Mouse (Mus musculus) hindbrain, embryonic 10.5 days (tissue): ENCODE results near the gene Cym. TPM values are rescaled to one million over a fixed set of nuclear protein-coding genes. Genes with fewer than 3 reads are reported as not detected.

Source experiments
- DNase-seq: peaks from one replicate; pipeline ENCODE4 v3.0.0-alpha.2; 2017; ENCODE audit warnings: low spot score
- H3K27ac ChIP-seq: fragments of 300-500 bp; sonication (generic); 2 replicates; pipeline ENCODE4 v1.5.1; 2016; ENCODE audit warnings: mild to moderate bottlenecking, moderate library complexity
- H3K27me3 ChIP-seq: fragments of 300-500 bp; sonication (generic); 2 replicates; pipeline ENCODE4 v1.6.1; 2016; ENCODE audit warnings: mild to moderate bottlenecking; ENCODE audit not compliant: poor library complexity, insufficient read depth, severe bottlenecking
- H3K36me3 ChIP-seq: fragments of 300-500 bp; sonication (generic); 2 replicates; pipeline ENCODE4 v1.6.1; 2016; ENCODE audit warnings: mild to moderate bottlenecking, moderate library complexity
- H3K4me1 ChIP-seq: fragments of 300-500 bp; sonication (generic); replicated peaks from 2 replicates; pipeline ENCODE4 v1.6.1; 2016; ENCODE audit warnings: mild to moderate bottlenecking
- H3K4me3 ChIP-seq: fragments of 300-500 bp; sonication (generic); 2 replicates; pipeline ENCODE4 v1.5.1; 2016; ENCODE audit warnings: mild to moderate bottlenecking, moderate library complexity
- H3K9me3 ChIP-seq: fragments of 300-500 bp; sonication (generic); 2 replicates; pipeline ENCODE4 v1.6.1; 2016; ENCODE audit warnings: mild to moderate bottlenecking, moderate library complexity
- WGBS: fragments of 180-500 bp; shearing (Covaris S2); methylation state at CpG from one replicate; pipeline ENCODE4 v1.1.7; 2016; 5-methylcytosine and 5-hydroxymethylcytosine counted together
- polyA plus RNA-seq: library from polyadenylated mRNA; unstranded; fragments of >200 nt; fragmentation: Nextera tagmentation; extraction: Ambion mirVana; gene quantifications from 2 replicates; pipeline ENCODE4 v1.2.1, GENCODE M21; 2016

Gene Cym
- polyA plus RNA-seq = not detected in 2 replicates

- 83% methylated on average over 10 of the region's 10 CpGs for WGBS
- Histone ChIP-seq H3K4me1 (peaks cover 5% of the 10 kb centered on the region; the same call in 1 of the 2 replicates), H3K27me3 (no peaks in the 10 kb centered on the region), H3K4me3 (no peak within 1 kb of the TSS), H3K27ac (no peak within 1 kb of the TSS), H3K9me3 (0 out of 2 replicates have a peak, but pooled peaks cover 4% of the 10 kb centered on the region), H3K36me3 (no peaks in the 10 kb centered on the region)
- DNase-seq = no peak
These were observed at the start of gene Cym for GRCm38 (mm10) chr3:107221608-107222007. Gene Cym, minus strand, starts transcription at chr3:107221732.

- DNase-seq = no peak
- no peak overlapping the region for H3K4me3 ChIP-seq
- no peaks in the 10 kb centered on the region; the same call in 1 of the 2 replicates for H3K4me1 ChIP-seq
- H3K36me3 ChIP-seq = no peaks in the 10 kb centered on the region
- no peaks in the 10 kb centered on the region for H3K27me3 ChIP-seq
- WGBS = 86% methylated on average over 2 of the region's 2 CpGs
- no peak overlapping the region for H3K27ac ChIP-seq
- H3K9me3 ChIP-seq = no peaks in the 10 kb centered on the region
These were observed 45.3 kb upstream of the Cym start for GRCm38 (mm10) chr3:107266814-107267345.

GRCm38 (mm10) chr3:107261851-107262165, 40.3 kb upstream of the Cym start:
- Histone ChIP-seq H3K27me3 (no peaks in the 10 kb centered on the region), H3K9me3 (no peaks in the 10 kb centered on the region), H3K27ac (no peak overlapping the region), H3K4me3 (no peak overlapping the region), H3K36me3 (no peaks in the 10 kb centered on the region), H3K4me1 (peaks cover 14% of the 10 kb centered on the region)
- no peak for DNase-seq
- WGBS = 62% methylated on average over 7 of the region's 7 CpGs

GRCm38 (mm10) chr3:107260956-107261850, 39.7 kb upstream of the Cym start:
- Histone ChIP-seq H3K9me3 (no peaks in the 10 kb centered on the region), H3K27ac (peak overlapping the region; percentile 64), H3K36me3 (no peaks in the 10 kb centered on the region), H3K27me3 (no peaks in the 10 kb centered on the region), H3K4me3 (no peak overlapping the region), H3K4me1 (peaks cover 14% of the 10 kb centered on the region)
- 48% methylated on average over 8 of the region's 8 CpGs for WGBS
- peak; percentile 36 for DNase-seq

- DNase-seq = no peak
- H3K27me3 ChIP-seq = peaks cover 4% of the 10 kb centered on the region; the same call in 1 of the 2 replicates
- H3K36me3 ChIP-seq = no peaks in the 10 kb centered on the region
- 73% methylated on average over 5 of the region's 5 CpGs for WGBS
- H3K27ac ChIP-seq = no peak overlapping the region
- H3K9me3 ChIP-seq = no peaks in the 10 kb centered on the region
- no peak overlapping the region for H3K4me3 ChIP-seq
- peaks cover 14% of the 10 kb centered on the region for H3K4me1 ChIP-seq
These were observed 36.4 kb upstream of the Cym start for GRCm38 (mm10) chr3:107257924-107258323.

- H3K36me3 ChIP-seq = no peaks in the 10 kb centered on the region
These were observed 35.2 kb upstream of the Cym start for GRCm38 (mm10) chr3:107256724-107257123.

GRCm38 (mm10) chr3:107255992-107256391, 34.5 kb upstream of the Cym start:
- H3K36me3 ChIP-seq = no peaks in the 10 kb centered on the region
- no peak overlapping the region for H3K4me3 ChIP-seq
- H3K9me3 ChIP-seq = no peaks in the 10 kb centered on the region
- peaks cover 4% of the 10 kb centered on the region; the same call in 1 of the 2 replicates for H3K27me3 ChIP-seq
- no peak for DNase-seq
- no peak overlapping the region for H3K27ac ChIP-seq
- peaks cover 6% of the 10 kb centered on the region for H3K4me1 ChIP-seq
- 82% methylated on average over 3 of the region's 3 CpGs for WGBS

More at GRCm38 (mm10) chr3:107256724-107257123, 35.2 kb upstream of the Cym start:
- no peaks in the 10 kb centered on the region for H3K9me3 ChIP-seq
- 80% methylated on average over 7 of the region's 7 CpGs for WGBS
- peaks cover 13% of the 10 kb centered on the region for H3K4me1 ChIP-seq
- no peak overlapping the region for H3K4me3 ChIP-seq
- H3K27me3 ChIP-seq = peaks cover 4% of the 10 kb centered on the region; the same call in 1 of the 2 replicates
- DNase-seq = no peak
- H3K27ac ChIP-seq = no peak overlapping the region

GRCm38 (mm10) chr3:107253925-107254324, 32.4 kb upstream of the Cym start:
- H3K4me3 ChIP-seq = no peak overlapping the region
- no peak for DNase-seq
- no peaks in the 10 kb centered on the region for H3K9me3 ChIP-seq
- no peaks in the 10 kb centered on the region for H3K36me3 ChIP-seq
- peaks cover 4% of the 10 kb centered on the region; the same call in 1 of the 2 replicates for H3K27me3 ChIP-seq
- WGBS = 87% methylated on average over 5 of the region's 5 CpGs
- no peaks in the 10 kb centered on the region for H3K4me1 ChIP-seq
- H3K27ac ChIP-seq = no peak overlapping the region

- Histone ChIP-seq H3K4me3 (no peak overlapping the region), H3K4me1 (0 out of 2 replicates have a peak, but pooled peaks cover 4% of the 10 kb centered on the region), H3K36me3 (no peaks in the 10 kb centered on the region), H3K27me3 (peaks cover 4% of the 10 kb centered on the region; the same call in 1 of the 2 replicates), H3K9me3 (no peaks in the 10 kb centered on the region), H3K27ac (no peak overlapping the region)
- WGBS = 79% methylated on average over 4 of the region's 4 CpGs
- no peak for DNase-seq
These were observed 30.5 kb upstream of the Cym start for GRCm38 (mm10) chr3:107252035-107252434.

GRCm38 (mm10) chr3:107250320-107250719, 28.8 kb upstream of the Cym start:
- Histone ChIP-seq H3K4me3 (no peak overlapping the region), H3K27me3 (peaks cover 4% of the 10 kb centered on the region; the same call in 1 of the 2 replicates), H3K27ac (no peak overlapping the region), H3K9me3 (no peaks in the 10 kb centered on the region), H3K36me3 (no peaks in the 10 kb centered on the region), H3K4me1 (0 out of 2 replicates have a peak, but pooled peaks cover 4% of the 10 kb centered on the region)
- DNase-seq = no peak
- WGBS = 84% methylated on average over 2 of the region's 2 CpGs

- H3K4me3 ChIP-seq = no peak overlapping the region
- peaks cover 11% of the 10 kb centered on the region for H3K27me3 ChIP-seq
- no peaks in the 10 kb centered on the region for H3K9me3 ChIP-seq
- no peak overlapping the region for H3K27ac ChIP-seq
- H3K4me1 ChIP-seq = 0 out of 2 replicates have a peak, but pooled peaks cover 4% of the 10 kb centered on the region
- DNase-seq = no peak
- no peaks in the 10 kb centered on the region for H3K36me3 ChIP-seq
- WGBS = 60% methylated on average over 3 of the region's 3 CpGs
These were observed 27.5 kb upstream of the Cym start for GRCm38 (mm10) chr3:107249042-107249441.

GRCm38 (mm10) chr3:107246876-107247275, 25.3 kb upstream of the Cym start:
- WGBS = 86% methylated on average over 6 of the region's 6 CpGs
- H3K27me3 ChIP-seq = peaks cover 15% of the 10 kb centered on the region; the same call in 1 of the 2 replicates
- no peak overlapping the region for H3K27ac ChIP-seq
- H3K9me3 ChIP-seq = no peaks in the 10 kb centered on the region
- H3K36me3 ChIP-seq = no peaks in the 10 kb centered on the region
- peaks cover 6% of the 10 kb centered on the region; the same call in 1 of the 2 replicates for H3K4me1 ChIP-seq
- no peak overlapping the region for H3K4me3 ChIP-seq
- no peak for DNase-seq
